In the genomic region with DNA sequence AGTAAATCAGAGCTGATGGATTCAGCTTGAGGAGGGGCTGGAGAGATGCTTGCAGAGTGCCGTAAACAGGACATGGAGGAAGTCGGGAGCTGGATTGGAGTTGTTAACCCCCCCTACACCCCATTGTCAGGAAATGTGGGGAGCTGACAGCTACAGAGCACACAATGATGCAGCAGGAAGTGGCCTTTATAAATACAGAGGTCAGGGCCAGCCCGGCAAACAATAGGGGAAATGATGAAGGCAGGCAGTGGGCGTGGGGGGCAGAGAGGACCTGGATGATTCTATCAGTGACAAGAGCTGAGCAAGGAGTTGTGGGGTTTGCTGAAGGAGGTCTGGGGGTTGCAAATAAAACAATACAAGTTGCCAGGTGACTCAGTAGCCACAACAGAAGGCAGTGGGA, we compare ENCODE assay signal across 9 mouse cellular contexts.
A peak's percentile ranks its signal among the peaks of the same experiment; 100 is the strongest.
DNase-seq lines count a peak whose midpoint lies in the region; ATAC-seq lines count a peak whose summit lies in the region.
"Had no signal": no experiment of that assay in that cellular context is flagged by ENCODE, and none has a peak within 500 bp of the region (broad histone marks: within the 10 kb centered on the region; RNA-seq: fewer than 3 reads in every experiment).

No protein-coding gene starts in this region.

- ATAC-seq in granulocyte monocyte progenitor cell, adult 5-6 weeks (replicated peaks; ENCODE audit: poor library complexity, severe bottlenecking), result peak; percentile 67
- 0 out of 2 replicates have a peak, but pooled peaks have one; percentile 46 for ATAC-seq in kidney, embryonic 14.5 days (ENCODE audit: low FRiP score, low TSS enrichment)
- no peak for ATAC-seq in forebrain, embryonic 14.5 days
- no peak for ATAC-seq in erythroblast, adult 5-6 weeks (replicated peaks; ENCODE audit: low FRiP score, poor library complexity, severe bottlenecking)

- no peak overlapping the region for H3K4me2 ChIP-seq in kidney, embryonic 14.5 days (replicated peaks; ENCODE audit: low read depth, low read length)
- no peak overlapping the region for H3K4me2 ChIP-seq in forebrain, embryonic 14.5 days (ENCODE audit: low read length)
- H3K4me2 ChIP-seq: liver, embryonic 13.5 days had no signal

- no peak overlapping the region for H3K9ac ChIP-seq in kidney, embryonic 14.5 days (ENCODE audit: low read depth, low read length)
- no peak overlapping the region for H3K9ac ChIP-seq in forebrain, embryonic 14.5 days (ENCODE audit: low read length)
- H3K9ac ChIP-seq: liver, embryonic 13.5 days had no signal

- peak; percentile 24 for DNase-seq in embryo, embryonic 10 days (ENCODE audit: low spot score)
- DNase-seq in embryo, embryonic 9.5 days (ENCODE audit: extremely low spot score), result no peak
- DNase-seq in mesoderm, embryonic 11.5 days (ENCODE audit: low read depth, low spot score), result peak; percentile 16
- no peak for DNase-seq in cerebellum, postnatal 36 days
- DNase-seq in forebrain, embryonic 14.5 days (ENCODE audit: low spot score), result no peak
- DNase-seq: liver, embryonic 13.5 days had no signal

- WGBS in kidney, embryonic 14.5 days, result 42% methylated on average over 4 of the region's 4 CpGs
- 49% methylated on average over 4 of the region's 4 CpGs for WGBS in forebrain, embryonic 14.5 days

- H3K27ac ChIP-seq in kidney, embryonic 14.5 days (ENCODE audit: low read depth, low read length), result 0 out of 2 replicates have a peak overlapping the region, but pooled peaks have one; percentile 55
- H3K27ac ChIP-seq in forebrain, embryonic 14.5 days (ENCODE audit: low read depth, low read length), result no peak overlapping the region
- H3K27ac ChIP-seq: liver, embryonic 13.5 days had no signal

- H3K9me3 ChIP-seq in kidney, embryonic 14.5 days (ENCODE audit: control insufficient read depth, low read length), result no peaks in the 10 kb centered on the region
- no peaks in the 10 kb centered on the region for H3K9me3 ChIP-seq in forebrain, embryonic 14.5 days (replicated peaks; ENCODE audit: control insufficient read depth, low read length)
- H3K9me3 ChIP-seq: liver, embryonic 13.5 days had no signal

- no peaks in the 10 kb centered on the region for H3K27me3 ChIP-seq in kidney, embryonic 14.5 days (ENCODE audit: control insufficient read depth, insufficient read depth, low read length)
- no peaks in the 10 kb centered on the region for H3K27me3 ChIP-seq in forebrain, embryonic 14.5 days (replicated peaks; ENCODE audit: control insufficient read depth, insufficient read depth, low read length)
- H3K27me3 ChIP-seq: liver, embryonic 13.5 days had no signal

- no peak overlapping the region for H3K4me3 ChIP-seq in kidney, embryonic 14.5 days (ENCODE audit: low read length)
- no peak overlapping the region for H3K4me3 ChIP-seq in forebrain, embryonic 14.5 days (ENCODE audit: low read depth, low read length)
- H3K4me3 ChIP-seq: liver, embryonic 13.5 days had no signal

- H3K4me1 ChIP-seq in kidney, embryonic 14.5 days (ENCODE audit: control insufficient read depth, insufficient read depth, low read length), result no peaks in the 10 kb centered on the region
- H3K4me1 ChIP-seq in forebrain, embryonic 14.5 days (ENCODE audit: control insufficient read depth, insufficient read depth, low read length), result no peaks in the 10 kb centered on the region
- H3K4me1 ChIP-seq: liver, embryonic 13.5 days had no signal

- no peaks in the 10 kb centered on the region for H3K36me3 ChIP-seq in kidney, embryonic 14.5 days (ENCODE audit: control insufficient read depth, insufficient read depth, low read length)
- no peaks in the 10 kb centered on the region for H3K36me3 ChIP-seq in forebrain, embryonic 14.5 days (ENCODE audit: control insufficient read depth, insufficient read depth, low read length)
- H3K36me3 ChIP-seq: liver, embryonic 13.5 days had no signal

Comparison
In these comparisons a context has a peak if more than half of its experiments do, and no peak if none do; other contexts are left out.
1. DNase-seq: peak in embryo, embryonic 10 days (single experiment) and mesoderm, embryonic 11.5 days (single experiment); none in embryo, embryonic 9.5 days (single experiment), cerebellum, postnatal 36 days (0 of 2) and forebrain, embryonic 14.5 days (single experiment).
2. ATAC-seq: peak in granulocyte monocyte progenitor cell, adult 5-6 weeks (single experiment) and kidney, embryonic 14.5 days (single experiment); none in forebrain, embryonic 14.5 days (single experiment) and erythroblast, adult 5-6 weeks (single experiment).